Mouse (Mus musculus): ENCODE results near the gene Susd4.

Susd4 gene

DNA sequence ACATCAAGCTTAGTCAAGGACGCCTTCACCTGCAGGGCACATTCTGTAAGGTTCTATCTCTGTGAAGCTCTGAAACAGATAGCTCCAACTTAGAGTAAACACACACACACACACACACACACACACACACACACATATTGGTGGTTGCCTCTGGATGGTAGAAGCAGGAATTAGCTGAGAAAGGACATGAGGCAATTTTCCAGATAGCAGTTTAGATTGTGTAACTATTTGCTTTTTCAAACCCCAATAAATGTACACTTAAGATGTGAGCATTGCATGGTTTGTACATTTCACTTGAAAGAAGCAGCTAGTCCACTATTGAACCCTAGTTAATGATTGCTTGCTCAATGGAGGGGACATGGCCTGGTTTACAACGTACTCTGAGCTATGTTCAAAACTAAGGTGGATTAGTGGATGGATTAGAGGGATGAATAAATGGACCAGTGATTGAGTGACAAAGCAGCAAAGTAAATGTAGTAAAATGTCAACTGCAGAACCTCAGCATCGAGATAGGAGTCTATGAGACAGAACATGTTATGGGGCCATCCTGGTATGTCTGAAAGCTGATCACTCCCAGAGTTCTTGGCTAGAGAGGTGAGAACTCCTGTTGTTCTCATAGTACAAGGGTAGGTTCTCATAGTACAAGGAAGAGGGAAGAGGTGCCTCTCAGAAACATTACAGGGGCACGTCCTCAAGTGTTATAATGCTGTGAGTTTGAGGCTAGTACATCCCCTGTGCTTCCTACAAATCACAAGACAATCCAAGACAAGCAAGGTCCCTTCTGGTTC lies 150.7 kb downstream of the Susd4 start:
- no peak for DNase-seq (ENCODE audit: extremely low read depth, low read depth, low spot score)

DNA sequence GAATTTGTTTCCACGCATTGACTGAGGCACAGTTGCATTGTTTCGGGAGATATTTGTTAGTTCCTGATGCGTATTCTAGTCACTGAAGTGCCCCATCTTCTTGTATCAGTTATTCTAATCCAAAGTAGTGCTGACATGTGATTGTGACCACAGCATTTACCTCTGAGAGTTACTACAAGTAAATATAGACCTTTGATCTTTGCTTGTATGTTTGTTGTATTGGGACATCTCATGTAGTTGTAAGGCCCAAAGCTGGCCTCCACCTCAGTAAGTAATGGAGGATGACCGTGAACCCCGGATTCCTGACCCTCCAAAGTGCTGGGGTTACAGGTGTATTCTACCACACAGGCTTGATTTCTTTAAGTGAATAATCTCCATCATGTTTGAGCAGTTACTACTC lies 152.5 kb downstream of the Susd4 start:
- no peak for DNase-seq (ENCODE audit: extremely low read depth, low read depth, low spot score)

DNA sequence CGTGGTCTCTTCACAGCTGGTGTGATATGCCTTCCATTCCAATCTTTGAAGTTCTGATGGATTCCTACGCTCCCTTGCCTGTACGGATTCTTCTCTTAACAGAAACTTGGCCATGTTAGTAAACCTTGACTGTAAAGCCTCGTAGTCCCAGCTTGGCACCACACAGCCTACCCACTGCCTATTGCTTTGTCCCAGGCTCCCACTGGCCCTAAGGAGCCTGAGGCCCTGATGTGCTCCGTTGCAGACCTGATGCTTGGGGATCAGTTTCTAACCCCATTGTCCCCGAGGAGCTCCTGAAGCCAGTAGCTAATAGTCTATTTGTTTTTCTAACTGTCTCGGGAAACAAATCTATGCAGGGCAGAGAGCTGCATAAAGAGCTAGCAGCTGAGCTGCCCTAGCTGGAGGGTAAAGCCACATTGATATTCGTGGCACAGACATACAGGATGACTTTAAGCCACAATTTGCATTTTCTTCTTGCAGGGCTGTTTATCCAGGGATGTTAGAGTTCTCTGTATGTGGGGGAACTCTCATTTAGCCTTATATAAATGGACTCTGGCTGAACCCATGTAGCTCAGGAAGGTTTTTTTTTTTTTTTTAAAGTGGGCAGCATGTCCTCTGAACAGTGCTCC lies 155.2 kb downstream of the Susd4 start:
- DNase-seq (ENCODE audit: extremely low read depth, low read depth, low spot score), result no peak

DNA sequence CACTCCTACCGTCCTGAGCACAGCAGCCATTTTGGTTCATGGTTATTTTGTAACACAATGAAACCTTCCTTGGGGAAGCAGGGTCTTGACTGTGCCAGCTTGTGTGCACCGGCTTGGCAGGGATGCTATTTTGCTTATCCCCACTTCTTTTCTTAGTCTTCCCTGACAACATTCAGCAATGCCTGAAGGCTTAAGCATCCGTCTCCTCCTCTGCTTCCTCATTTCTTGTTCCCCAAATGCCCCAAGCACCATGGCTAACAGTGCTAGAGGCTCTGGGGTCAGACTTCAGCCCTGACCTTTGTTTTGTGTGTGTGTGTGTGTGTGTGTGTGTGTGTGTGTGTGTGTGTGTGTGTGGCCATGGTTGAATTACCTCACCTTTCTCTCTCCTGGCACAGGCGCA lies 159.2 kb downstream of the Susd4 start:
- DNase-seq (ENCODE audit: extremely low read depth, low read depth, low spot score), result no peak

DNA sequence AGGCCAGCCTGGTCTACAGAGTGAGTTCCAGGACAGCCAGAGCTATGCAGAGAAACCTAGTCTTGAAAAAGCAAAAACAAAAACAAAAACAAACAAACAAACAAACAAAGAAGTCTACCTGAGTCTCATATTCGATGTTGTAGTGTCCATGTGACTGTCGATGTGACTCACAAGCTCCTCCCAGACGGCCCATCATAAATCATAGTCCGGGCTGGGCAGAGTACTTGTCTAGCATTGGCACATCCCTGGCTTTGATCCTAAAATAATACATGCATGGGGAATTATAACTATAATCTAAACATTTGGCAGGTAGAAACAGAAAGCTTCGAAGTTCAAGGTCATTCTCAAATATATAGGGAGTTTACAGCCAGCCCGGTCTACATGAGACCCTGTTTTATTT lies 162.8 kb downstream of the Susd4 start:
- no peak for DNase-seq (ENCODE audit: extremely low read depth, low read depth, low spot score)

DNA sequence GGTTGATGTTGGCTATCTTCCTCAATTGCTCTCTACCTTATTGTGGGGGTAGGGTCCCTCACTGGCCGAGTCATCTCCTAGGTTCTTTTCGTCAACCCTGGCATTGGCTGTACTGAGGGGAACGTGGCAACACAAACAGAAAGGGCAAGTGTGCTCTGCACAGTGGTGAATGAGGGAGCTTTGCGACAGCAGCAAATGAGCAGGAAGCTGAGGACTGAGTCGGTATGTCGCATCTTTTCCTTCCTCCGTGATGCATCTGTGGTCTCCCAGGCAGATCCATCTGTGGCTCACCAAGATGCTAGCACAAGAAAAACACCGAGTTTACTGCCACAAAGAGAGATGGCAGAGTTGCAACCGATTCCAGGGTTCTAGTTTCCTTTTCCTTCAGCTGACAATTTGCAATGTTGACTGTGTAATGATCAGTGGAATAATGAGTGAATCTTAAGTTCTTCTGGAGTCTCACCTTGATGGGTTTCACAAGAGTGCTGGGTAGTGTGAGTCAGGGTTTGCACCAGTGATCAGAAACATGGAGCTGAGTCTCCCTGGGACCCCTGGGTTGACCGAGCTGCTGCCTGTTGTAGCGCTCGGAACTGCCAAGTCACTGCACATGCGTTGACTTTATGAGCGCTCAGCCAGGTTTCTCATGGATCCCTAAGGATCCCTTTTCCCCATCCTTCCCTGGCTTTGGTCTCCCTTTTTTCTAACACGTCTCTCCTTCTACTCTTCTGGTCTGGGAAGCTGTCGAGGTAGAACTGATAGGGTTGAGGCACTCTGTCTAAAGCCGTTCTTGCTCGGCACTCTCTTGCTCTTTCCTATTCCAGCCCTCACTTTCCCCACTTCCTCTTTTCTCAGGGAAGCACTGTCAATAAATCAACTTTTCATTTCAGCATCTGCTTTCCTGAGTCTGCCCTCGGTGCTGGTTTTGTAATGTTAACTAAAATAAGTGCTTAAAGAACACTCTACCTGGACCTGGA lies 164.5 kb downstream of the Susd4 start:
- no peak for DNase-seq (ENCODE audit: extremely low read depth, low read depth, low spot score)

DNA sequence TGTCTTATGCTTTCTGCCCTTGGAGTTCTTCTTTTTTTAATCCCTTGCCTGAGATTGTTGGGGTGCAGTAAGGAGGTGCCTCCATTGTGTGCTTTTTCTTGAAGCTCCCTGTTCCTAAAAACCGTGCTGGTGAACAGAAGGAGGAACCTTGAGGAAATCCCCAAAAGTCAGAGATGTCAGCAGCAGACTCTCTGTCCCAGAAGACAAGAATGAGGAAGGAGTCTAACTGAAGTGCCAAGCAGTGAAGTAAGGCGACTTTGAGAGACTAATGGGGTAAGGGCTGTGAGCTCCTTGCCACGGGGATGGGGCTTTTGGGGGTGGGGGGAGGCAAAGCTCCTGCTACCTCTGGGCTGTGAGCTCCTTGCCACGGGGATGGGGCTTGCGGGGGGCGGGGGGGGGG lies 171.8 kb downstream of the Susd4 start:
- DNase-seq (ENCODE audit: extremely low read depth, low read depth, low spot score), result no peak

DNA sequence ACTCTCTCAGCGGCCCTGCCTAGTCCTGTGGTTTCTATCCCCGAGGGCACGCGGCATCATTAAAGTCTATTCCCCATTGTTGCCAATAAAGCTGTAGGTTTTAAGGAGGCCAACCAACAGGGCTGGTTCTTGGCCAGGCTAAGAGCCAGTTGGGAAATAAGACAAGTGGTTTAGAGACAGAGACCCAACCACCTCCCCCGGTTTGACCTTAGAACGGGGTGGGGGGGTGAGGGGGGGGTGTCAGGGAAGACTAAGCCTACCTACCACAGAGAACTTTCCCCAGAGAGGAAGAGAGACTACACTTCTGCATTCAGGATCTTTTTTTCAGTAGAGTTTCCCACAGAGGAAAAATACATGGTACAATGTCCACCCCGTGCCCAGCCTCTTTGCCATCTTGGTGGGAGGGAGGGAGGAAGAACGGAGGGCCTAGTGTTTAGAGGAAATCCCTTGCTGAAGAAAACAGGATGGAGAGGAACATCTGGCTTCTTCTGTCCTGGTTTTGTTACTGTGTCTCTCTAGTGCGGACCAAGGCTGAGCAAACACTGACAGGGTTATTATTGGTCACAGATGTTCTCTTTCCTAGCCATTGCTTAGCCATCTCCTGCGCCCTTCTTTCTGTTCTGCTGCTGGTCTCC lies 173.9 kb downstream of the Susd4 start:
- DNase-seq (ENCODE audit: extremely low read depth, low read depth, low spot score), result no peak

DNA sequence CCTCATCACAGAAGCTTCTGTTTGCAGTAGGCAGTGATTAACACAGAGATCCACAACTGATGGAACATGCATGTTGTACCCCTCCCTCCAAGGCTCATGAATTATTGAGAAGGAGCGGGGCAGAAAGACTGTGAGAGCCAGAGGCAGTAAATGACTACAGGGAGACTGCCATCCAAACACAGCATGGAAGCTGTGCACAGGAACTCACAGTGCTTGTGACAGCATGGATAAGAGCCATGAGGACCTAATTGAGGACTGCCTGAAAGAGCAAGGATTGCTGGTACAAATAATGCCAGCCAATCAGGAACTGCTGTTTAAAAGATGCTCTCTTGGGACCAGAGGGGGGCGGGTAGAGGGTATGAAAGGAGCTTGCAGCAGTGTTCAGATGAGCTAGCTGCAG lies 178.3 kb downstream of the Susd4 start:
- no peak for DNase-seq (ENCODE audit: extremely low read depth, low read depth, low spot score)

DNA sequence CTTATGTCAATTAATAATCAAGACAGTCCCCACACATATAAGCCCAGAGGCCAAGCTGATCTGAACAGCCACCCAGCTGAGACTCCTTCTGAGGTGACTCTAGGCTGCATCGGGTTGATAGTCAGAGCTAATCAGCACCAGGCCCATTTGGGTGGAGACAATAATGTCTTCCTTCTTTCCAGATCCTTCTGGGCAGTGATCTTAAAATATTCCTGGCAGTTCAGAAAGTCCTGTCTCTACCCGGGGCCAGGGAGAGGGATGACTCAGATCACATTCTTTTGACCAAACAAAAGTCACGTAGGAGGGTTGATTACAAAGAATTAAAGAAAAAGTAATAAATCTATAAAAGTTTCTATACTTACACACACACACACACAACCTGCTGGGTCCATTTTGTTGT lies 180.3 kb downstream of the Susd4 start:
- no peak for DNase-seq (ENCODE audit: extremely low read depth, low read depth, low spot score)

DNA sequence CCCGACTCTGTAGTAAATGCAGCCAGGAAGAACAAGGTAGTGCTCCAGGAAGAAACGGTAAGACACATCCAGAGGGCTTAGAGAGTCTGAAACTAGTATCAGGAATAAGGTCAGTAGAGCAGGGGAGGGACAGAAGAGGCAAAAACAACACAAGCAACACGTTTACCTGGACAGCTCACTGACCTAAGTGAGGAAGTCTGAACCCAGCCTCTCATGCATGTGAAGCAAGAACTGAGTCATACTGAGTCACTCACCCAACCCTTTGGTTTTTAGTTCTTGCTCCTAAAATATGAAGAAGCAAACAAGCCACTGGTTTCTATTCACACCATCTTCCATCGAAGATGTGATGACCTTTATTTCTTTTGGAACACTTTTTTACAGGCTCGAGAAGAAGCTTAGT lies 181.0 kb downstream of the Susd4 start:
- DNase-seq (ENCODE audit: extremely low read depth, low read depth, low spot score), result no peak

DNA sequence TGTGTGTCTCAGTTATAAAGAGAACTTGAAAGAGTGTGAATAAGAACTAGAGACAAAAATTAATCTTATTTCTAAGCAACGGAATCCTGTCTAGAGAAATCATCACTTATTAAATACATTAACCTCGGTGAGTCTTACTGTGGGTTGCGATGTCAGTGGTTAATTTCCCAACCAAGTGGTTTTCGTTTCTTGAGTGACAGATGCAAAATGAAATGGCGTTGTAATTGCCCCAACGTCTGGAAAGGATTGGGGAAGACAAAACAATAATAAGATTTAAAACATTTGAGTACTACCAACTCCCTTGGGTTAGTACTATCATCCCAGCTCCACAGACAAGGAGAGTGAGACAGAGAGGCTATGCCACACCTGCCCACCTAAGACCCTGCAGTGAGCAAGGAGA lies 181.9 kb downstream of the Susd4 start:
- no peak for DNase-seq (ENCODE audit: extremely low read depth, low read depth, low spot score)

Data from fat pad, adult 2 months (tissue).